Mouse (Mus musculus) frontal cortex, postnatal 25 days (tissue): ENCODE measurements around the gene Gabpa.

ENCODE experiments used
- DNase-seq, 2 experiments: peaks; one replicate each; pipeline ENCODE4 v3.0.0; 2022; ENCODE audit warnings: low spot score in 2 of 2

Gabpa gene

GRCm38 (mm10) chr16:84834745-84835440, at the start of gene Gabpa:
TSS of gene Gabpa (plus strand) at chr16:84834925.
- DNase-seq = peak; percentile 75 to 84

- DNase-seq = no peak
These were observed 49.8 kb upstream of the Gabpa start for GRCm38 (mm10) chr16:84784966-84785365.

GRCm38 (mm10) chr16:84790595-84791165, 44.0 kb upstream of the Gabpa start:
- DNase-seq = no peak

- no peak for DNase-seq
These were observed 41.3 kb upstream of the Gabpa start for GRCm38 (mm10) chr16:84793401-84793800.

GRCm38 (mm10) chr16:84795337-84795736, 39.4 kb upstream of the Gabpa start:
- no peak for DNase-seq

- no peak for DNase-seq
These were observed 38.0 kb upstream of the Gabpa start for GRCm38 (mm10) chr16:84796678-84797077.

- DNase-seq = no peak
These were observed 34.7 kb upstream of the Gabpa start for GRCm38 (mm10) chr16:84800038-84800437.

- no peak for DNase-seq
These were observed 32.5 kb upstream of the Gabpa start for GRCm38 (mm10) chr16:84802217-84802616.

- DNase-seq = no peak
These were observed 29.9 kb upstream of the Gabpa start for GRCm38 (mm10) chr16:84804866-84805265.

- DNase-seq = no peak
These were observed 28.6 kb upstream of the Gabpa start for GRCm38 (mm10) chr16:84806175-84806574.

- DNase-seq = no peak
These were observed 26.9 kb upstream of the Gabpa start for GRCm38 (mm10) chr16:84807874-84808273.

- no peak for DNase-seq
These were observed 24.5 kb upstream of the Gabpa start for GRCm38 (mm10) chr16:84810254-84810653.

GRCm38 (mm10) chr16:84813852-84814251, 20.9 kb upstream of the Gabpa start:
- DNase-seq = no peak

- DNase-seq = no peak
These were observed 20.2 kb upstream of the Gabpa start for GRCm38 (mm10) chr16:84814511-84814910.

- no peak for DNase-seq
These were observed 17.3 kb upstream of the Gabpa start for GRCm38 (mm10) chr16:84817423-84817822.

GRCm38 (mm10) chr16:84825009-84825408, 9.7 kb upstream of the Gabpa start:
- no peak for DNase-seq

- no peak for DNase-seq
These were observed 3.0 kb upstream of the Gabpa start for GRCm38 (mm10) chr16:84831696-84832095.

- DNase-seq = no peak
These were observed 2.0 kb upstream of the Gabpa start for GRCm38 (mm10) chr16:84832736-84833135.

GRCm38 (mm10) chr16:84834344-84834743, 381 bp upstream of the Gabpa start:
- DNase-seq = no peak

- DNase-seq = peak; percentile 71 to 76
These were observed 707 bp downstream of the Gabpa start, which contains the start of gene Atp5j for GRCm38 (mm10) chr16:84835441-84835822. TSS of gene Atp5j (minus strand) at chr16:84835625.

- DNase-seq = peak; percentile 14 to 31
These were observed 1.4 kb downstream of the Gabpa start for GRCm38 (mm10) chr16:84835823-84836743.

GRCm38 (mm10) chr16:84838576-84838975, 3.9 kb downstream of the Gabpa start:
- DNase-seq = no peak
